Mouse (Mus musculus) adrenal gland (tissue): ENCODE results near the gene Prop1.

Source experiments
- intact Hi-C: fragments of 180-260 bp; cut with DNase I; formaldehyde crosslinking; loops from one replicate; pipeline ENCODE4 v1.15.1; 2025
- long read RNA-seq, 2 experiments: library from polyadenylated mRNA; unstranded; transcript quantifications; one replicate each; pipeline ENCODE4 v2.0.0; 2020; ENCODE audit warnings: borderline replicate concordance in 1 of 2; ENCODE audit not compliant: insufficient replicate concordance in 1 of 2

The Prop1 gene
- long read RNA-seq, experiment 1 = 0 reads
- long read RNA-seq, experiment 2 = 0 reads

DNA sequence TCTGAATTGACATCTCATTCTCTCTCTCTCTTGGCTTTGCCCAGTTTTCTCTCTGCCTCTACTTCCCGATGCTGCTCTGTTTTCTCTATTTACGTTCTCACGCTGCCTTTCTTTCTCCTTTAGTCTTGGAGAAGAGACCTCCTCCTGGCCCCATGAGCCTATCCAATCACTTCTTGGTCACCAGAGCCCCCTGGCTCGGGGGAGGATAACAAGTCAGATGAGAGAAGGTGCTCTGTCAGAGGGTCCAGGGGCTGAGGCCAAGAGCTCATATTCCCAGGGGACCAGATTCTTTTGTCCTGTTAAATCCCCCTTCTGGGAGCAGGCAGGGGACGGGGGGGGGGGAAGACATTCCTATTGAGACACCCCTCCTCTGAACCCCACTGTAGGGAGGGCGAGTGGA is at the start of gene Prop1:
Prop1 (minus strand) TSS at position 101 of the 400 bp plus-strand sequence.
- intact Hi-C loops = no loop called here

- intact Hi-C loops = no loop called here
Observed at GRCm38 (mm10) chr11:51003296-51003695, 49.7 kb upstream of the Prop1 start, which contains the start of gene Olfr51. TSS of gene Olfr51 (plus strand) at chr11:51003596.

DNA sequence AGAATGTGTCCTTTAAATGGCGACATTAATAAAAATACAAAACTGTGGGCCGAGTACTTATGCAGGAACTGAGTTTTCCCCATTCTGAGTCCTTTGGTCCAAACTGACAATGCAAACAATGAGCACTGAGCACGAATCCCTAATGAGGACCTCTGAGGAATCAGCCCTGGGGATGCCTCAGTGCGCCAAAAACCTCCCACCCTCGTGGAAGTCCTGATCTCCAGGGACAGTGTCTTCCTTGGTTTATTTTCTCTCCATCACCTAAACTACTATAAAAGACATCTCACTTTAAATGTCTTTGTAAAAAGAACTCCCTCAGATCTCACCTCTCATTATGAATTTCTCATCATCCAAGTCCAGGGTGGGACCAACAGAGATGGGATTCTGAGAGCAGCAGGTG is 28.1 kb upstream of the Prop1 start, which contains the start of gene Olfr1377:
Olfr1377 (plus strand) TSS at position 301 of the 400 bp plus-strand sequence.
- intact Hi-C loops = no loop called here

GRCm38 (mm10) chr11:50977216-50977615 is 23.7 kb upstream of the Prop1 start:
- intact Hi-C loops = loop anchor here (5.0 kb wide), 1 partner anchor 55 kb away; no protein-coding TSS in a partner anchor

DNA sequence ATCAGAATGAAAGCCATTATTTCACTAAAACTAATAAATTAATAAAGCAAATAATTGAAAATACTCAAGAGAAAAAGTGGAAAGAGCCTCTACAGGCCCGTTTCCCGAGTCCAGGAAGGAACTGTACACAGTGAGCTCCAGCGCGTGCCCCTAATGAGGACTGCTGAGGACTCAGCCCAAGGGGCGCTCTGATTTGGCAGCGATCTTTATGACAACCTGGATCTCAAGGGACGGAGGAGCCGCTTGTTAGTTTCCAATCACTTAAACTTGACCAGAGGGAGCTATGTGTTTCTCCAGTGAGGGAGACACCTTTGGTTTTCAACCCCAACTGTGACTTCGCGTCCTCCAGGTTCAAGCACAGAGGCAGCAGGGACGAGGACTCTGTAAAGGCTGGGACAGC is 12.7 kb upstream of the Prop1 start, which contains the start of gene Olfr1378:
Olfr1378 (plus strand) TSS at position 301 of the 400 bp plus-strand sequence.
- intact Hi-C loops = no loop called here

GRCm38 (mm10) chr11:50964886-50965285 is 11.3 kb upstream of the Prop1 start:
- intact Hi-C loops = no loop called here

GRCm38 (mm10) chr11:50952290-50952689 is 1.3 kb downstream of the Prop1 start:
- intact Hi-C loops = no loop called here

DNA sequence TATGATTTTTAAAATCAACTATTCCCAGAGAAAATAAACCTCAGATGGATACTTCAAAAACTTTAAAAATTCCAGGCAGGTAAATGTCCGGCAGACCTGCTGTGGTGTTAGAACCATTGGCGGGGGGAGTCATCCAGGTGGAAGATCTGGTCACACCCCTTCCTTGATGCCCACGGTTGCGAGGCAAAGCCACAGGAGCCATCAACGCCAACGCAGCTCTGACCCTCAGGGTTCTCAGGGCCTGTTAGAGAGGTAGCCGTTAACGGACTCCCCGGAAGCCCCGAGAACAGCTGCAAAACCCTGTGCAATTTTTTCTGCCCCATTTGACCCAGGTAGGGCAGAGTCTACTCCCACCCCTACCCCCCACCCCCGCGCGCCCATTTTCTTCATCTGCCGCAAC is 10.1 kb downstream of the Prop1 start, which contains the start of gene 4933414I15Rik:
4933414I15Rik (minus strand) TSS at position 260 of the 400 bp plus-strand sequence.
- intact Hi-C loops = loop anchor here (10.0 kb wide), 1 partner anchor 591 kb away; no protein-coding TSS in a partner anchor

DNA sequence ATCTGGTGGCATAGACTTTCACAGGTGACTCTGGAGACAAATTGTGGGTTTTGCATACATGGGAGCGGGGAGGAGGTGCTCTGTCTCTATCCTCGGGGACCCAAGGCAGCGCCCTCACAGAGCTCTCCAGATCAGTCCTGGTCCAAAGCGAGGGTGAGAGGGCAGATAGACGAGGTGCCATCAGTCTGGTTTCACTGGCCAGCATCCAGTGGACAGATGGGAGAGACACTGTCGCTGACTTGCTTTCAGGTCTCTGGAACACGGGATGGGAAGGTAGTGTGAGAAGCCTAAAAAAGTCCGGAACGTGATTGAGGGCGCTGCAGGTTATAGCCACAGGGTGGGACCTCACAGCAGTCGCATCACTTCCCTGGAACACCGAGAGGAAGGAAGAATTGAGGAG is 11.2 kb downstream of the Prop1 start:
- intact Hi-C loops = loop anchor here (10.0 kb wide), 1 partner anchor 592 kb away; no protein-coding TSS in a partner anchor

DNA sequence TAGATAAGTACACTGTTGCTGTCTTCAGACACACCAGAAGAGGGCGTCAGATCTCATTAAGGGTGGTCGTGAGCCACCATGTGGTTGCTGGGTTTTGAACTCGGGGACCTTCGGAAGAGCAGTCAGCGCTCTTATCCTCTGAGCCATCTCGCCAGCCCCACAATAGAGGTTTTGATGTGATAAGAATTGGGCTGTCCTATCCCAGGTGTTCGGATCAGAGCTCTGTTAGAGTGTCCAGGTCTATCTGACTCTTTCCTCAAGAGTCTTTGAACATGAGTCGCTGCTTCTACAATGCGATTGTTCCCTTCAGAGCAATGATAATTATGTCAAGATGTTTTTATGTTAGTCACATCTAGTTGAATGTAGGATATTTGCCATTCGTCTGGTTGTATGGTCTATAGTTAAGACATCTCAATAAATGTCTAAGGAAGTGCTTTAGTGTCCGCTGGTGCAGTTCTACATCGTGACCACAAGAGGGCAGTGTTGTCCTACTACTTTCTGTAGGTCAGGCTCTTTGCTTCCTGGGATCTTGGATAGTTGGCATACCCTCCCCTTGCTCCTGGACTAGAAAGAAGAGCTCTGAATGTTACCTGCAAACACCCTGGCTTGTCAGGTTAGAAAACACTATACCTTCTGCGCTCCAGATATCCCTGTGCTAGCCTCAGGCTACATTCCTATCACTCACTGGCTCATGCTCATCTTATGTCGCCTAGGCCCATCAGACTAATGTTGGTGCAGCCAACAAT is 13.8 kb downstream of the Prop1 start:
- intact Hi-C loops = loop anchor here (1.0 to 10.0 kb wide), 3 partner anchors 94 to 595 kb away; no protein-coding TSS in a partner anchor

DNA sequence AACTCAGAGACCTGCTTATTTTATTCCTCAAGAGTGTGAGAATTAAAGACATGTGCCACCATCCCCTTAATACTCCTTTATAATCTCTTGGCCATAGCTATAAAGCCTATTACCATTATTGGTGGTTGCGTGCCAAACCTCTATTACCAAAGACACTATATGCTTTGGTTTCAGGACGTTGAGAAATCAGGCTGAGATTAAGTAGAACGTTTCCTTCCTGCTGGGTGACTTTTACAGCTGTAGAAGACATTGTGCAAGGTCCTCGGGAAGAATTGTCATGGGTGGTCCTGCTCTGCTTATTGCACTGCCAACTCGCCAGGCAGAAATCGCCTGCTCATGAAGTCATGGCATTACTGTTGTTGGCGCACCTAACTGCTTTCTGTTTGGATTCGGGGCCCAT is 15.1 kb downstream of the Prop1 start:
- intact Hi-C loops = no loop called here

GRCm38 (mm10) chr11:50932040-50932439 is 21.5 kb downstream of the Prop1 start:
- intact Hi-C loops = no loop called here

GRCm38 (mm10) chr11:50931451-50931866 is 22.1 kb downstream of the Prop1 start, which contains the start of gene Zfp354b:
TSS of gene Zfp354b (minus strand) at chr11:50931633.
- intact Hi-C loops = no loop called here

GRCm38 (mm10) chr11:50931021-50931420 is 22.5 kb downstream of the Prop1 start:
- intact Hi-C loops = no loop called here

DNA sequence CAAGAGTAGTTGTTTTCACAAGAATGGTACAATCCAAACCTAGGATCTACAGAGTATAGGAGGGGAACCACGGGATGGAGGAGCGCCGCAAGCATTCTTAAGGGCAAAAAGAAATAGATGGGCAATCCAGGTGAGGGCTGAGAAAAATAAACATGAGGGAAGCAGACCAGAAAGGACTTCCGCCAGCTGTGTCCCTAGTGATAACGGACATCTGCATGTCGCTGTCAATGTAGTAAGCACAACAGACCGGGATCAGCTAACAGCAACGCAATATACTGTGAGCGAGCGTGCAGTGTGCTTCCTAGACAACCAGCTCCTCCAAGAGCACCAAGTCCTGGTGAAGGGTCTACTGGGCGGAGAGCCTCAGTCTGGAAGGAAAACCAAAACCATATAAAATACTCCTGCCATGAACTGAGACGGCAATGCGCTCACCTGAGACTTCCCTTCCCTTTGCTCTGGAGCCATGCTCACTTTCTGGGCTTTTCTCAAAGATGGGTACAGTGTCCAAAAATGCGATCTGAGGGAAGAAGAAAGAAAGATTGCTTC is 23.0 kb downstream of the Prop1 start:
- intact Hi-C loops = no loop called here

- intact Hi-C loops = no loop called here
Observed at GRCm38 (mm10) chr11:50915671-50916320, 37.8 kb downstream of the Prop1 start, which contains the start of gene Zfp2. TSS of gene Zfp2 (minus strand) at chr11:50916165.

GRCm38 (mm10) chr11:50914461-50914860 is 39.1 kb downstream of the Prop1 start:
- intact Hi-C loops = no loop called here

DNA sequence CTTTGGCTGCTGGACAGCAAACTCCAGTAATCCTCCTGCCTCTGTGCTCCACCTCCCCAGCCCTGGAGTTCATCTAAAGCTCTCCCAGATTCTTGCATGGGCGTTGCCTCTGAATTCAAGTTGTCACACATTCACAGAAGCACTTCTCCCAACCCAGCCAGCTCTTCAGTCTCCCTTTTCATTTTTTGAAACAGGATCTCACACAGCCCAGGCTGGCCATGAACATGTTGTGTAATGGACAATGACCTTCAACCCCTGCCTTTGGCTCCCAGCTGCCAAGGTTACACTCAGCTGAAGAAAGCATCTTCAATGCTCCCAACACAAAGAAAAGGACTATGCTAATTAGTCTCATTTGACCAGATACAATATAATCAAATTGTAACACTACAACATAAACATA is 40.3 kb downstream of the Prop1 start:
- intact Hi-C loops = no loop called here

DNA sequence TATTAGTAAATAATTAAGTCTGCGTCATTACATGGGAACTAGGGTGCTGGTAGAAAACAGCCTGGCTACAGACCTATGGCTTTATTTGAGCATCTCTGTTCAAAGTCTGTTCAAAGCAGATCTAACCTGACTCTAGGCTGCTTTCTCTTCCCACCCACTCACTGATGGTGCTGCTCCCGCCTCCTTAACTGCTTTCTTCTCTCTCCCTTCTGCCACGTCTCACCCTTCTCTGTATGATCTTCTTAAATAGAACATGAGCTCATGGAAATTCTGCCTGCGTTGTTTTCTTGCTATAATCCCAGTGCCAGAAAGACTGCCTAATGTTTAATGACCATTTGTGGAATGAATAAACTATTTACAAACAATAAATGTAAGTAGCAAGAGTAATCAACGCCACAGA is 45.4 kb downstream of the Prop1 start:
- intact Hi-C loops = no loop called here
